Mouse (Mus musculus) MEL (cell line): Measurements from ENCODE around the gene Olfr1198. TPM values are rescaled to one million over a fixed set of nuclear protein-coding genes. Genes with fewer than 3 reads are reported as not detected.

Experiments
- DNase-seq: peaks from one replicate; pipeline ENCODE4 v3.0.0; 2011; ENCODE audit warnings: low read depth, low spot score
- H3K27ac ChIP-seq: 2 replicates; pipeline ENCODE4 v1.5.1; 2012; ENCODE audit warnings: low read depth, mild to moderate bottlenecking, control low read depth, low read length, moderate library complexity; ENCODE audit not compliant: control insufficient read depth
- H3K27me3 ChIP-seq, 2 experiments: fragments of 150-350 bp in 1 of 2; sonication (generic) in 1 of 2; 2 replicates each; pipeline ENCODE4 v1.6.1; 2012; ENCODE audit warnings: low read length in 2 of 2, mild to moderate bottlenecking in 2 of 2, improper control_type of control experiment in 1 of 2, moderate library complexity in 1 of 2; ENCODE audit not compliant: insufficient read depth in 2 of 2, control insufficient read depth in 1 of 2
- H3K36me3 ChIP-seq, 2 experiments: 2 replicates each; pipeline ENCODE4 v1.6.1; 2012 to 2014; ENCODE audit warnings: low read length in 2 of 2, improper control_type of control experiment in 1 of 2, inconsistent platforms in 1 of 2, mild to moderate bottlenecking in 1 of 2; ENCODE audit not compliant: insufficient read depth in 2 of 2, control insufficient read depth in 1 of 2
- H3K4me1 ChIP-seq, 2 experiments: fragments of 150-350 bp in 1 of 2; sonication (generic) in 1 of 2; 2 replicates each; pipeline ENCODE4 v1.6.1; 2012; ENCODE audit warnings: low read length in 2 of 2, improper control_type of control experiment in 1 of 2, mild to moderate bottlenecking in 1 of 2; ENCODE audit not compliant: insufficient read depth in 2 of 2, control insufficient read depth in 1 of 2
- H3K4me3 ChIP-seq, 2 experiments: fragments of 150-350 bp in 1 of 2; sonication (generic) in 1 of 2; 2 replicates each; pipeline ENCODE4 v1.5.1; 2012; ENCODE audit warnings: low read depth in 2 of 2, low read length in 2 of 2, mild to moderate bottlenecking in 2 of 2, moderate library complexity in 2 of 2, control low read depth in 1 of 2, improper control_type of control experiment in 1 of 2; ENCODE audit not compliant: control insufficient read depth in 1 of 2, insufficient read depth in 1 of 2
- H3K79me2 ChIP-seq: 2 replicates; pipeline ENCODE4 v1.6.1; 2012; ENCODE audit warnings: mild to moderate bottlenecking, low read length, moderate library complexity; ENCODE audit not compliant: control insufficient read depth, poor library complexity, insufficient read depth
- H3K9ac ChIP-seq: 2 replicates; pipeline ENCODE4 v1.6.1; 2012; ENCODE audit warnings: low read depth, mild to moderate bottlenecking, control low read depth, low read length, moderate library complexity; ENCODE audit not compliant: control insufficient read depth, poor library complexity, severe bottlenecking
- H3K9me3 ChIP-seq: fragments of 150-350 bp; sonication (generic); replicated peaks from 2 replicates; pipeline ENCODE4 v1.6.1; 2012; ENCODE audit warnings: mild to moderate bottlenecking, low read length, improper control_type of control experiment, moderate library complexity; ENCODE audit not compliant: insufficient read depth
- E2F4 ChIP-seq: IDR thresholded peaks from 2 replicates; pipeline ENCODE4 v1.6.1; 2011; ENCODE audit warnings: low read depth, low read length, improper control_type of control experiment, borderline replicate concordance
- ELF1 ChIP-seq: IDR thresholded peaks from 2 replicates; pipeline ENCODE4 v1.6.1; 2014; ENCODE audit warnings: low read depth, mild to moderate bottlenecking, inconsistent platforms, low read length, improper control_type of control experiment, moderate library complexity
- GATA1 ChIP-seq: IDR thresholded peaks from 2 replicates; pipeline ENCODE4 v1.6.1; 2011; ENCODE audit warnings: low read depth, low read length, improper control_type of control experiment
- JUND ChIP-seq: IDR thresholded peaks from 2 replicates; pipeline ENCODE4 v1.6.1; 2011; ENCODE audit warnings: low read depth, mild to moderate bottlenecking, improper control_type of control experiment, low read length
- MAFK ChIP-seq: IDR thresholded peaks from 2 replicates; pipeline ENCODE4 v1.6.1; 2011; ENCODE audit warnings: low read depth, mild to moderate bottlenecking, low read length, improper control_type of control experiment, borderline replicate concordance
- MAX ChIP-seq: IDR thresholded peaks from 2 replicates; pipeline ENCODE4 v1.6.1; 2011; ENCODE audit warnings: low read length, improper control_type of control experiment
- MYB ChIP-seq: IDR thresholded peaks from 2 replicates; pipeline ENCODE4 v1.6.1; 2011; ENCODE audit warnings: mild to moderate bottlenecking, low read depth, low read length, improper control_type of control experiment
- MYC ChIP-seq: IDR thresholded peaks from 2 replicates; pipeline ENCODE4 v1.6.1; 2011; ENCODE audit warnings: low read depth, mild to moderate bottlenecking, low read length, improper control_type of control experiment, moderate library complexity
- NELFE ChIP-seq: IDR thresholded peaks from 2 replicates; pipeline ENCODE4 v1.6.1; 2011; ENCODE audit warnings: low read depth, low read length, improper control_type of control experiment
- NRF1 ChIP-seq: IDR thresholded peaks from 2 replicates; pipeline ENCODE4 v1.6.1; 2014; ENCODE audit warnings: low read depth, mild to moderate bottlenecking, inconsistent platforms, low read length, improper control_type of control experiment, moderate library complexity; ENCODE audit not compliant: poor library complexity, insufficient read depth, severe bottlenecking
- POLR2AphosphoS5 ChIP-seq: IDR thresholded peaks from 2 replicates; pipeline ENCODE4 v1.6.1; 2012; ENCODE audit warnings: low read depth, borderline replicate concordance, mild to moderate bottlenecking, inconsistent platforms, low read length, moderate library complexity, mixed read lengths
- TAL1 ChIP-seq: IDR thresholded peaks from 2 replicates; pipeline ENCODE4 v1.6.1; 2012; ENCODE audit warnings: mild to moderate bottlenecking, inconsistent platforms, low read length, moderate library complexity, mixed read lengths
- TCF12 ChIP-seq: IDR thresholded peaks from 2 replicates; pipeline ENCODE4 v1.6.1; 2014; ENCODE audit warnings: low read depth, mild to moderate bottlenecking, inconsistent platforms, low read length, improper control_type of control experiment, moderate library complexity
- UBTF ChIP-seq: IDR thresholded peaks from 2 replicates; pipeline ENCODE4 v1.6.1; 2012; ENCODE audit warnings: low read depth, mild to moderate bottlenecking, inconsistent platforms, low read length, improper control_type of control experiment, moderate library complexity, borderline replicate concordance; ENCODE audit not compliant: insufficient read depth
- USF1 ChIP-seq: IDR thresholded peaks from 2 replicates; pipeline ENCODE4 v1.6.1; 2014; ENCODE audit warnings: low read depth, mild to moderate bottlenecking, inconsistent platforms, low read length, improper control_type of control experiment, moderate library complexity
- USF2 ChIP-seq, 2 experiments: IDR thresholded peaks; 2 replicates each; pipeline ENCODE4 v1.6.1; 2011 to 2012; ENCODE audit warnings: improper control_type of control experiment in 2 of 2, low read length in 2 of 2, borderline replicate concordance in 1 of 2, inconsistent platforms in 1 of 2, low read depth in 1 of 2, mild to moderate bottlenecking in 1 of 2; ENCODE audit not compliant: insufficient read depth in 1 of 2
- ZMIZ1 ChIP-seq: IDR thresholded peaks from 2 replicates; pipeline ENCODE4 v1.6.1; 2012; ENCODE audit warnings: low read depth, mild to moderate bottlenecking, inconsistent platforms, low read length, improper control_type of control experiment, moderate library complexity
- polyA plus RNA-seq, 2 experiments: library from polyadenylated mRNA; stranded (reverse) in 1 of 2; unstranded in 1 of 2; fragments of >175 nt in 1 of 2; fragments of >200 nt in 1 of 2; gene quantifications; 2 replicates each; pipeline versions ENCODE4 v1.2.1 to v1.2.4; 2012; ENCODE audit warnings: low replicate concordance in 2 of 2, low read depth in 1 of 2; ENCODE audit not compliant: insufficient read length in 2 of 2, insufficient read depth in 1 of 2, missing spikeins in 1 of 2
- total RNA-seq: library from RNA; depleted of rRNA; stranded (reverse); fragments of 300-350 nt; gene quantifications from 2 replicates; pipeline ENCODE4 v1.2.3, GENCODE M21; 2012

Gene Olfr1198
- total and polyA plus RNA-seq, 3 experiments, result not detected

DNA sequence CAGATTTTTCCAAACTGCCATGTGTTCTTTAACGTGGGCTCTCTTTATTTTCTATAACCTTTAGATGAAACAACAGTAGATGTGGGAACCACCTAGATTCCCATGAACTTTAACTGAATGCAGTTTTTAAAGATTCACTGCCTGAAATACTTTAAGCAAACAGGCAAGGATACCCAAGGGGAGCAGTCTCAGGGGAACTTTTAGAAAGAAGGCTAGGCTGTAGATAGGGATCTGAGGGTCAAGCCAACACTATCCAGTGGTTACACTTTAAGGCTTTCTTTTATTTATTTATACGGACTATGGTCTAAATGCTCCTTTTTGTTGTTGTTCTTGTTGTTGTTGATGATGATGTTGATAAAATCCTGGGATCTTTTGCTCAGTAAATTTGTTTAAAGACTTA lies 19.2 kb upstream of the Olfr1198 start, which contains the start of gene Olfr1200:
Gene Olfr1200 (minus strand): TSS at position 101 of the 400 bp plus-strand sequence.
- Histone ChIP-seq H3K36me3 (no peaks in the 10 kb centered on the region), H3K4me3 (no peak within 1 kb of the TSS), H3K27me3 (no peaks in the 10 kb centered on the region), H3K9me3 (no peaks in the 10 kb centered on the region), H3K4me1 (no peaks in the 10 kb centered on the region), H3K9ac (no peak within 1 kb of the TSS), H3K79me2 (no peaks in the 10 kb centered on the region), H3K27ac (no peak within 1 kb of the TSS)
- no peak for TF ChIP-seq TAL1
- TF ChIP-seq NELFE, result no peak
- no peak for TF ChIP-seq MYC
- TF ChIP-seq, all 39 proteins: peak for 0
- DNase-seq, result no peak

DNA sequence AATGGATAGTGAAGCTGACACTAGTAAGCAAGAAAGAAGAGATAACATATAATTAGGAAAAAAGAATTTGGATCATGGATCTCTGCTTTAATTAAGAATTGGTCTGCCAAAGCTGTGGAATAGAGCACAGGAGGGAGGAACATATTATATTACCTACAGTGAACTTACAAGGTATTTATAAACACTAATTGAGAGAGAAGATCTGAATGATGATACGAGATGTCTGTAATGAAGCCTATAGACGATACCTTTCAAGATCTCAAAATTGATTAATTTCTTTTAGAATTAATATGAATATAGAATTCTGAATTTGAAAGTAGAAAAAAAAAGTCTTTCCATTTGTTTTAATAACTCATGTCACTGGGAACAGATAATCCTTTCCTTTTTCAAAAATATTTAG lies 9.2 kb upstream of the Olfr1198 start, which contains the start of gene Olfr1199:
Gene Olfr1199 (minus strand): TSS at position 101 of the 400 bp plus-strand sequence.
- no peak for TF ChIP-seq E2F4
- no peak for TF ChIP-seq UBTF
- no peak for TF ChIP-seq ELF1
- TF ChIP-seq USF2 (IDR thresholded peaks at IDR 0.05; ENCODE audit: borderline replicate concordance in 1 of 2, insufficient read depth in 1 of 2, low read depth in 1 of 2, low read length in 2 of 2), result no peak
- no peak for TF ChIP-seq TCF12
- TF ChIP-seq POLR2AphosphoS5, result no peak
- TF ChIP-seq ZMIZ1, result no peak
- TF ChIP-seq GATA1, result no peak
- no peak for TF ChIP-seq MAFK
- no peak for TF ChIP-seq NRF1
- TF ChIP-seq USF1, result no peak
- no peak for TF ChIP-seq MYC
- no peak for TF ChIP-seq MAX
- no peak for TF ChIP-seq MYB
- no peak for TF ChIP-seq JUND
- TF ChIP-seq, all 39 proteins: peak for 0
- H3K27ac ChIP-seq, result no peak within 1 kb of the TSS
- no peaks in the 10 kb centered on the region for H3K9me3 ChIP-seq
- no peak within 1 kb of the TSS for H3K9ac ChIP-seq
- DNase-seq, result no peak
- no peaks in the 10 kb centered on the region for H3K36me3 ChIP-seq
- H3K27me3 ChIP-seq, result no peaks in the 10 kb centered on the region
- no peaks in the 10 kb centered on the region for H3K79me2 ChIP-seq
- no peaks in the 10 kb centered on the region for H3K4me1 ChIP-seq
- H3K4me3 ChIP-seq, result no peak within 1 kb of the TSS
